Mouse (Mus musculus) stomach, postnatal 0 days (tissue): ENCODE measurements around the gene Trafd1. TPM values are rescaled to one million over a fixed set of nuclear protein-coding genes. Genes with fewer than 3 reads are reported as not detected.

Experiments used
- ATAC-seq: fragments of 200-750 bp; cut with Nextera tagmentation; 2 replicates; pipeline ENCODE4 v1.8.0; 2017; ENCODE audit not compliant: low FRiP score, low TSS enrichment
- DNase-seq: peaks from one replicate; pipeline ENCODE4 v3.0.0-alpha.2; 2016; ENCODE audit warnings: low spot score
- H3K27ac ChIP-seq: fragments of 300-500 bp; sonication (generic); replicated peaks from 2 replicates; pipeline ENCODE4 v1.5.1; 2014; ENCODE audit warnings: mild to moderate bottlenecking, control low read depth
- H3K27me3 ChIP-seq: fragments of 300-500 bp; sonication (generic); 2 replicates; pipeline ENCODE4 v1.6.1; 2014; ENCODE audit warnings: low read length; ENCODE audit not compliant: control insufficient read depth, insufficient read depth
- H3K36me3 ChIP-seq: fragments of 300-500 bp; sonication (generic); 2 replicates; pipeline ENCODE4 v1.6.1; 2014; ENCODE audit warnings: low read length, mixed read lengths; ENCODE audit not compliant: control insufficient read depth, insufficient read depth
- H3K4me1 ChIP-seq: fragments of 300-500 bp; sonication (generic); replicated peaks from 2 replicates; pipeline ENCODE4 v1.6.1; 2014; ENCODE audit warnings: antibody characterized with exemption; ENCODE audit not compliant: control insufficient read depth, insufficient read depth
- H3K4me2 ChIP-seq: fragments of 300-500 bp; sonication (generic); replicated peaks from 2 replicates; pipeline ENCODE4 v1.6.1; 2014; ENCODE audit warnings: low read depth, mild to moderate bottlenecking, control low read depth, moderate library complexity
- H3K4me3 ChIP-seq: fragments of 300-500 bp; sonication (generic); 2 replicates; pipeline ENCODE4 v1.5.1; 2014; ENCODE audit warnings: low read depth, low read length, control low read depth
- H3K9ac ChIP-seq: fragments of 300-500 bp; sonication (generic); 2 replicates; pipeline ENCODE4 v1.6.1; 2014; ENCODE audit warnings: mild to moderate bottlenecking, low read length, control low read depth, mixed read lengths
- H3K9me3 ChIP-seq: fragments of 300-500 bp; sonication (generic); 2 replicates; pipeline ENCODE4 v1.6.1; 2016; ENCODE audit warnings: low read length; ENCODE audit not compliant: control insufficient read depth
- CTCF ChIP-seq: IDR thresholded peaks from 2 replicates; pipeline ENCODE4 v1.5.1; 2016; ENCODE audit warnings: antibody characterized with exemption, low read depth, mild to moderate bottlenecking, moderate library complexity
- EP300 ChIP-seq: optimal IDR thresholded peaks from 2 replicates; pipeline ENCODE3; 2016; ENCODE audit warnings: antibody characterized with exemption
- WGBS: fragments of 180-500 bp; shearing (Covaris S2); extraction: QIAGEN DNeasy Blood & Tissue Kit; methylation state at CpG from one replicate; pipeline ENCODE4 v1.1.7; 2014; 5-methylcytosine and 5-hydroxymethylcytosine counted together
- polyA plus RNA-seq: library from polyadenylated mRNA; unstranded; fragments of >200 nt; fragmentation: Nextera tagmentation; extraction: Ambion mirVana; gene quantifications from 2 replicates; pipeline ENCODE4 v1.2.1, GENCODE M21; 2015

Gene Trafd1
- polyA plus RNA-seq, 1 experiment from 2014 or later: 57.2 TPM

- Histone ChIP-seq H3K27me3 (no peaks in the 10 kb centered on the region), H3K9ac (no peak overlapping the region), H3K4me2 (no peak overlapping the region), H3K36me3 (peaks cover 7% of the 10 kb centered on the region), H3K9me3 (no peaks in the 10 kb centered on the region), H3K27ac (no peak overlapping the region), H3K4me3 (no peak overlapping the region), H3K4me1 (no peaks in the 10 kb centered on the region)
- 78% methylated on average over 8 of the region's 8 CpGs for WGBS
- DNase-seq: no peak
- no peak for ATAC-seq
- no peak for TF ChIP-seq CTCF
- TF ChIP-seq EP300: no peak
These were observed 22.4 kb upstream of the Trafd1 start for GRCm38 (mm10) chr5:121407856-121408255.

- no peaks in the 10 kb centered on the region for H3K9me3 ChIP-seq
- WGBS: 55% methylated on average over 5 of the region's 5 CpGs
- H3K4me2 ChIP-seq: no peak overlapping the region
- peaks cover 8% of the 10 kb centered on the region; the same call in 1 of the 2 replicates for H3K4me1 ChIP-seq
- H3K27me3 ChIP-seq: no peaks in the 10 kb centered on the region
- no peak overlapping the region for H3K27ac ChIP-seq
- DNase-seq: no peak
- H3K9ac ChIP-seq: no peak overlapping the region
- H3K36me3 ChIP-seq: 0 out of 2 replicates have a peak, but pooled peaks cover 3% of the 10 kb centered on the region
- ATAC-seq: no peak
- TF ChIP-seq EP300: no peak
- TF ChIP-seq CTCF: no peak
- H3K4me3 ChIP-seq: no peak overlapping the region
These were observed 15.4 kb upstream of the Trafd1 start for GRCm38 (mm10) chr5:121400849-121401248.

GRCm38 (mm10) chr5:121400064-121400463 lies 14.6 kb upstream of the Trafd1 start:
- Histone ChIP-seq H3K27ac (no peak overlapping the region), H3K4me2 (no peak overlapping the region), H3K36me3 (0 out of 2 replicates have a peak, but pooled peaks cover 3% of the 10 kb centered on the region), H3K27me3 (no peaks in the 10 kb centered on the region), H3K9ac (0 out of 2 replicates have a peak overlapping the region, but pooled peaks have one; percentile 35), H3K4me3 (no peak overlapping the region), H3K9me3 (no peaks in the 10 kb centered on the region), H3K4me1 (peaks cover 8% of the 10 kb centered on the region; the same call in 1 of the 2 replicates)
- WGBS: 52% methylated on average over 5 of the region's 5 CpGs
- TF ChIP-seq CTCF (no peak), EP300 (no peak)
- DNase-seq (no peak), ATAC-seq (no peak)

GRCm38 (mm10) chr5:121399540-121399939 lies 14.1 kb upstream of the Trafd1 start:
- H3K4me1 ChIP-seq: peaks cover 8% of the 10 kb centered on the region; the same call in 1 of the 2 replicates
- TF ChIP-seq EP300 (no peak), CTCF (no peak)
- no peaks in the 10 kb centered on the region for H3K9me3 ChIP-seq
- no peak overlapping the region for H3K4me3 ChIP-seq
- no peaks in the 10 kb centered on the region for H3K27me3 ChIP-seq
- no peak overlapping the region for H3K9ac ChIP-seq
- no peak overlapping the region for H3K27ac ChIP-seq
- H3K4me2 ChIP-seq: 0 out of 2 replicates have a peak overlapping the region, but pooled peaks have one; percentile 98
- ATAC-seq (no peak), DNase-seq (no peak)
- 0 out of 2 replicates have a peak, but pooled peaks cover 3% of the 10 kb centered on the region for H3K36me3 ChIP-seq
- 70% methylated on average over 5 of the region's 5 CpGs for WGBS

- no peak for ATAC-seq
- TF ChIP-seq EP300 (no peak), CTCF (no peak)
- 40% methylated on average over 9 of the region's 9 CpGs for WGBS
These were observed 13.6 kb upstream of the Trafd1 start for GRCm38 (mm10) chr5:121398965-121399462.

GRCm38 (mm10) chr5:121398146-121398964 lies 12.9 kb upstream of the Trafd1 start:
- DNase-seq (no peak), ATAC-seq (peak; percentile 1; the same call in 1 of the 2 replicates)
- under 1% methylated on average over 67 of the region's 67 CpGs for WGBS
- H3K4me3 ChIP-seq: peak overlapping the region; percentile 91
- TF ChIP-seq CTCF (no peak; the same call in 1 of the 2 replicates), EP300 (no peak)
- H3K4me2 ChIP-seq: peak overlapping the region; percentile 98
- H3K27me3 ChIP-seq: no peaks in the 10 kb centered on the region
- peak overlapping the region; percentile 87 for H3K9ac ChIP-seq
- H3K4me1 ChIP-seq: peaks cover 8% of the 10 kb centered on the region; the same call in 1 of the 2 replicates
- 0 out of 2 replicates have a peak, but pooled peaks cover 3% of the 10 kb centered on the region for H3K36me3 ChIP-seq
- peak overlapping the region; percentile 93 for H3K27ac ChIP-seq
- no peaks in the 10 kb centered on the region for H3K9me3 ChIP-seq

More at GRCm38 (mm10) chr5:121398965-121399462, 13.6 kb upstream of the Trafd1 start:
- Histone ChIP-seq H3K4me1 (peaks cover 8% of the 10 kb centered on the region; the same call in 1 of the 2 replicates), H3K9ac (peak overlapping the region; percentile 87; the same call in 1 of the 2 replicates), H3K4me2 (peak overlapping the region; percentile 98), H3K36me3 (0 out of 2 replicates have a peak, but pooled peaks cover 3% of the 10 kb centered on the region), H3K27me3 (no peaks in the 10 kb centered on the region), H3K9me3 (no peaks in the 10 kb centered on the region), H3K27ac (no peak overlapping the region), H3K4me3 (peak overlapping the region; percentile 91)
- no peak for DNase-seq
